Mouse (Mus musculus): Measurements from ENCODE around the gene Schip1. TPM values are rescaled to one million over a fixed set of nuclear protein-coding genes. Genes with fewer than 3 reads are reported as not detected.

Gene Schip1
- polyA plus RNA-seq, 1 experiment from 2014 or later = 27.6 TPM

DNA sequence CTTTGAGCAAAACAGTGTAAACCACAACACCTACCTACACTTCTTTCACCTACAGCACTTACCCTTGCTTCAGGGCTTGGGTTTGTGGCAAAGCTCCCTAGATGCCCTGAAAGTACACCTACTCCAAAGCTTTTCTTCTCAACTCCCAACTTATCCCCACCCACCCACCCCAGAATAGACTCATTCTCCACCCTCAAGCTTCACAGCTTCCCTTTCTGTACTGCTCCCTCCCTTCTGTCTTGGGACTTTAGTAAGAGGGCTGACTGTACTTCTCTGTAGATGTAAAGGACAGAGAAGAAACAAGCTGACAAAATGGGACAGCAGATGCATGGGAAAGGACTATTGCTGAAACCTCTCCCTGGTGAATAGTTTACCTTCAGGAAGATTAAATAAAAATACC is 303.4 kb downstream of the Schip1 start:
- TF ChIP-seq EP300 (optimal IDR thresholded peaks at IDR 0.05) (no peak), CTCF (IDR thresholded peaks at IDR 0.05; ENCODE audit: low read depth) (no peak)
- H3K9ac ChIP-seq (ENCODE audit: low read length) = no peak overlapping the region
- H3K36me3 ChIP-seq (ENCODE audit: control insufficient read depth, insufficient read depth, low read length) = no peaks in the 10 kb centered on the region
- no peak overlapping the region for H3K27ac ChIP-seq (replicated peaks)
- no peaks in the 10 kb centered on the region for H3K4me1 ChIP-seq (replicated peaks; ENCODE audit: control insufficient read depth, insufficient read depth)
- ATAC-seq (ENCODE audit: low FRiP score, low TSS enrichment) (no peak), DNase-seq (ENCODE audit: low spot score) (no peak)
- H3K4me3 ChIP-seq (ENCODE audit: low read depth, low read length) = no peak overlapping the region
- no peaks in the 10 kb centered on the region for H3K9me3 ChIP-seq (ENCODE audit: control insufficient read depth, low read length)
- no peak overlapping the region for H3K4me2 ChIP-seq (replicated peaks; ENCODE audit: low read depth)
- no peaks in the 10 kb centered on the region for H3K27me3 ChIP-seq (ENCODE audit: control insufficient read depth, insufficient read depth, low read length)

DNA sequence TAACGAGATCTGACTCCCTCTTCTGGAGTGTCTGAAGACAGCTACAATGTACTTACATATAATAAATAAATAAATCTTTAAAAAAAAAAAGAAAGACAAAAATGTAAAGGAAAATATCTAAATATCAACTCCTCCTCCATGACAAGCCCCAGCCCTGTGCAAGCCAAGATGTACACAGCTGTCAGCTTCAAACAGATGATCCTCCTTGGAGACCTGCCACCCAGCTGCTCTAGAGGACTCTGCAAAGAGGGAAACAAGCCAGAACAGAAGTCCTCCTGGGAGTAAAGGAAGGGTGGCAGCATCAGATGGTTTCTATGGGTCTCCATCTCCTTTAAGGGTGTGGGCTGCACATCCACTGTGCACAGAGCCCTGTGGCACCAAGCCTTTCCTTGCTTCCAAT is 308.3 kb downstream of the Schip1 start:
- Histone ChIP-seq H3K9ac (ENCODE audit: low read length) (no peak overlapping the region), H3K36me3 (ENCODE audit: control insufficient read depth, insufficient read depth, low read length) (no peaks in the 10 kb centered on the region), H3K4me2 (replicated peaks; ENCODE audit: low read depth) (no peak overlapping the region), H3K4me3 (ENCODE audit: low read depth, low read length) (no peak overlapping the region), H3K27me3 (ENCODE audit: control insufficient read depth, insufficient read depth, low read length) (no peaks in the 10 kb centered on the region), H3K27ac (replicated peaks) (no peak overlapping the region), H3K9me3 (ENCODE audit: control insufficient read depth, low read length) (no peaks in the 10 kb centered on the region), H3K4me1 (replicated peaks; ENCODE audit: control insufficient read depth, insufficient read depth) (no peaks in the 10 kb centered on the region)
- no peak for ATAC-seq (ENCODE audit: low FRiP score, low TSS enrichment)
- no peak for DNase-seq (ENCODE audit: low spot score)
- no peak for TF ChIP-seq CTCF (IDR thresholded peaks at IDR 0.05; ENCODE audit: low read depth)
- no peak for TF ChIP-seq EP300 (optimal IDR thresholded peaks at IDR 0.05)
- WGBS = no CpG with 5 or more reads among the region's 1 CpGs

DNA sequence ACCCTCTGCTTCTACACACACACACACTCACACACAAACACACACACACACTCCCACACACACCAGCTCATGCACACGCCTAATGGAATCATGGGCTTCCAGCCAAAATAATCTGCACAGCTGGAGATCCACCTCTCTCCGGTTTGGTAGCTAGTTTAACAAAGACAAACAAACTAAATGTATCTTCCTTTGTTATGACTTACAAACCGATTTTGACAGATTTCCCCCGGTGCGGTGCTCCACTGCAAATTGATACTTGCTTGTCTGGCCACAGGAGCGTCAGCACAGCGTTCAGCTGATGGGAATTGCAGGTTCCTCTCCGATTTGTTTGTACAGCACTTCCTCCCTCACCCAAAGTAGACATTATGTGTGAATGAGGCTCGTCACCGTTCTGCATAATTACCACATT is 310.5 kb downstream of the Schip1 start:
- Histone ChIP-seq H3K4me2 (replicated peaks; ENCODE audit: low read depth) (no peak overlapping the region), H3K27me3 (ENCODE audit: control insufficient read depth, insufficient read depth, low read length) (no peaks in the 10 kb centered on the region), H3K9ac (ENCODE audit: low read length) (no peak overlapping the region), H3K4me1 (replicated peaks; ENCODE audit: control insufficient read depth, insufficient read depth) (no peaks in the 10 kb centered on the region), H3K27ac (replicated peaks) (no peak overlapping the region), H3K36me3 (ENCODE audit: control insufficient read depth, insufficient read depth, low read length) (no peaks in the 10 kb centered on the region), H3K4me3 (ENCODE audit: low read depth, low read length) (no peak overlapping the region), H3K9me3 (ENCODE audit: control insufficient read depth, low read length) (no peaks in the 10 kb centered on the region)
- no peak for TF ChIP-seq EP300 (optimal IDR thresholded peaks at IDR 0.05)
- no peak for TF ChIP-seq CTCF (IDR thresholded peaks at IDR 0.05; ENCODE audit: low read depth)
- DNase-seq (ENCODE audit: low spot score) (no peak), ATAC-seq (ENCODE audit: low FRiP score, low TSS enrichment) (no peak)
- WGBS = 21% methylated on average over 10 of the region's 10 CpGs

DNA sequence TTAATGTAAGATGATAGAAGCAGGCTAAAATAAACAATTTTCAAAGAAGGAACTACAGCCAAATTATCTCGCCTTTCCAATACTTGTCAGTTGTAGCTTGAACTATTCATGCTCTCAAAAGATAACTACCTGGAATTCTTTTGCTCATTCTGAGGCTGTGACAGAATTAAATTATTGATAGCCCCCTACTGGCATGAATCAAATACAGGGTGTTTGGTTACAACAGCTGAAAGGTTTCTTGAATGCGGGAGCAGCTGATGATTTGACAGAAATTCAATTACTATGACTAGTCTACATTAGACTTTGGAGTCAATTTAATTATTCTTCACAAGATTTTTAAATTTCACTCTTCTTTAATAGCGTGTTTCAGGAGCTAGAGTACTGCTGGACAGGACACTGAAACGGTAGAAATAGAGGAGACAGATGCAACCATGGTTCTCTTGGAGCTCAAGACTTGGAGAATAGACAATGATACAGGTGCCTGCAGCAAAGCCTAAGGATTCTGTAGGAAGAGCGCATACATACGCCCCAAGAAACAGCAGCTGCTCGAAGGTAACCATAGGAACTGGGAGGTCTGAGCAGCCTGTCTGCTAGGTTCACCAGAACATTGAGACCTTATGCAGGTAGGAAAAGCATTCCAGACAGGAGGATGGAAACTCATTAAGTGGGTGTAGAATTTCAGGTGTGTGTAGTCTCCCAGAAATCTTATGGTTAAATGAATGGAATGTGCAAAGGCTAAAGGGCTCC is 313.0 kb downstream of the Schip1 start:
- H3K27me3 ChIP-seq (ENCODE audit: control insufficient read depth, insufficient read depth, low read length) = no peaks in the 10 kb centered on the region
- DNase-seq (ENCODE audit: low spot score) = no peak
- no peak overlapping the region for H3K27ac ChIP-seq (replicated peaks)
- WGBS = 59% methylated on average over 7 of the region's 7 CpGs
- H3K4me1 ChIP-seq (replicated peaks; ENCODE audit: control insufficient read depth, insufficient read depth) = no peaks in the 10 kb centered on the region
- no peak for ATAC-seq (ENCODE audit: low FRiP score, low TSS enrichment)
- no peak overlapping the region for H3K4me2 ChIP-seq (replicated peaks; ENCODE audit: low read depth)
- no peak overlapping the region for H3K9ac ChIP-seq (ENCODE audit: low read length)
- no peaks in the 10 kb centered on the region for H3K9me3 ChIP-seq (ENCODE audit: control insufficient read depth, low read length)
- TF ChIP-seq CTCF (IDR thresholded peaks at IDR 0.05; ENCODE audit: low read depth) = no peak
- no peak for TF ChIP-seq EP300 (optimal IDR thresholded peaks at IDR 0.05)
- no peak overlapping the region for H3K4me3 ChIP-seq (ENCODE audit: low read depth, low read length)
- H3K36me3 ChIP-seq (ENCODE audit: control insufficient read depth, insufficient read depth, low read length) = no peaks in the 10 kb centered on the region

DNA sequence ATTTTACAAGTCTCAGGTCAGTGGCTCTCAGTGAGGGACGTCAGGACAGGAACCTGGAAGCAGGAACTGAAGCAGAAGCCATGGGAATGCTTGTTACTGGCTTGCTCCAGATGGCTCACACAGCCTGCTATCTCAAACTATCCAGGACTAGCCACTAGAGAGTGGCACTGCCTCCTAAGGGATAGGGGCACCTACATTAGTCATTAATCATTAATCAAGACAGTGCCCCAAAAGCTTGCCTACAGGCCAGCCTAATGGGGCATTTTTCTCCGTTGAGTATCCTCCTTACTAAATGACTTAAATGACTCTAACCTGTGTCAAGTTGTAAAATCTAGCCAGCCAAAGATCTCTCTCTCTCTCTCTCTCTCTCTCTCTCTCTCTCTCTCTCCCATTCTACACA is 314.2 kb downstream of the Schip1 start:
- WGBS = 48% methylated on average over 2 of the region's 2 CpGs
- H3K27ac ChIP-seq (replicated peaks) = no peak overlapping the region
- ATAC-seq (ENCODE audit: low FRiP score, low TSS enrichment) = no peak
- no peaks in the 10 kb centered on the region for H3K9me3 ChIP-seq (ENCODE audit: control insufficient read depth, low read length)
- no peak for DNase-seq (ENCODE audit: low spot score)
- H3K4me1 ChIP-seq (replicated peaks; ENCODE audit: control insufficient read depth, insufficient read depth) = no peaks in the 10 kb centered on the region
- H3K36me3 ChIP-seq (ENCODE audit: control insufficient read depth, insufficient read depth, low read length) = no peaks in the 10 kb centered on the region
- no peaks in the 10 kb centered on the region for H3K27me3 ChIP-seq (ENCODE audit: control insufficient read depth, insufficient read depth, low read length)
- no peak overlapping the region for H3K4me3 ChIP-seq (ENCODE audit: low read depth, low read length)
- no peak overlapping the region for H3K4me2 ChIP-seq (replicated peaks; ENCODE audit: low read depth)
- H3K9ac ChIP-seq (ENCODE audit: low read length) = no peak overlapping the region
- TF ChIP-seq EP300 (optimal IDR thresholded peaks at IDR 0.05) = no peak
- TF ChIP-seq CTCF (IDR thresholded peaks at IDR 0.05; ENCODE audit: low read depth) = no peak

DNA sequence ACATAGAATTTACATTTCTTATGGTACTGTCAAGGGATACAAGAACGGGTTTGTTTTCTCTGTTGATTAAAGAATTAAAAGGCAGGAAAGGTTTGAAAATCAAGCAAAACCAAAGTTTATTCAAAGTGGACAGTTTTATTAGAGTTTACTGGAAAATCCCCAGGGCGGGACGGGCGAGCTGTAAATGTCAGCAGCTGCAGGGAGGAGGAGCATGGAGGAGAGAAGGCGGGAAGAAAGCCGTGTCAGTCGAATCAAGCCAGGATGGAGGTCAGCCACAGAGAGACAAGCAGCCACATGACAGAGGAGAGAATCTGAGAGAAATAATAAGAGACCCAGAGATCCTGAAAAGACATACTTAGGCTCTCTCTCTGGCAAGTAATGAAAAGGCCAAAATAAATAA is 314.6 kb downstream of the Schip1 start:
- ATAC-seq (ENCODE audit: low FRiP score, low TSS enrichment) = no peak
- Histone ChIP-seq H3K4me2 (replicated peaks; ENCODE audit: low read depth) (no peak overlapping the region), H3K4me1 (replicated peaks; ENCODE audit: control insufficient read depth, insufficient read depth) (no peaks in the 10 kb centered on the region), H3K9ac (ENCODE audit: low read length) (no peak overlapping the region), H3K27me3 (ENCODE audit: control insufficient read depth, insufficient read depth, low read length) (no peaks in the 10 kb centered on the region), H3K9me3 (ENCODE audit: control insufficient read depth, low read length) (no peaks in the 10 kb centered on the region), H3K4me3 (ENCODE audit: low read depth, low read length) (no peak overlapping the region), H3K27ac (replicated peaks) (no peak overlapping the region), H3K36me3 (ENCODE audit: control insufficient read depth, insufficient read depth, low read length) (no peaks in the 10 kb centered on the region)
- TF ChIP-seq CTCF (IDR thresholded peaks at IDR 0.05; ENCODE audit: low read depth) = no peak
- TF ChIP-seq EP300 (optimal IDR thresholded peaks at IDR 0.05) = no peak
- DNase-seq (ENCODE audit: low spot score) = no peak
- WGBS = 31% methylated on average over 7 of the region's 7 CpGs

Measured in stomach, postnatal 0 days (tissue).